Mouse (Mus musculus) forebrain, embryonic 16.5 days (tissue): Measurements from ENCODE around the gene Olfr1269. TPM values are rescaled to one million over a fixed set of nuclear protein-coding genes. Genes with fewer than 3 reads are reported as not detected.

Experiments
- ATAC-seq: fragments of 200-750 bp; cut with Nextera tagmentation; 2 replicates; pipeline ENCODE4 v1.8.0; 2017; ENCODE audit warnings: mild to moderate bottlenecking, moderate library complexity
- H3K27ac ChIP-seq: fragments of 300-500 bp; sonication (generic); 2 replicates; pipeline ENCODE4 v1.5.1; 2014; ENCODE audit warnings: low read length, control low read depth
- H3K27me3 ChIP-seq: fragments of 300-500 bp; sonication (generic); replicated peaks from 2 replicates; pipeline ENCODE4 v1.6.1; 2014; ENCODE audit warnings: low read length; ENCODE audit not compliant: control insufficient read depth, insufficient read depth
- H3K36me3 ChIP-seq: fragments of 300-500 bp; sonication (generic); 2 replicates; pipeline ENCODE4 v1.6.1; 2014; ENCODE audit not compliant: control insufficient read depth, insufficient read depth
- H3K4me1 ChIP-seq: fragments of 300-500 bp; sonication (generic); replicated peaks from 2 replicates; pipeline ENCODE4 v1.6.1; 2014; ENCODE audit warnings: low read length; ENCODE audit not compliant: control insufficient read depth, insufficient read depth
- H3K4me2 ChIP-seq: fragments of 300-500 bp; sonication (generic); 2 replicates; pipeline ENCODE4 v1.6.1; 2014; ENCODE audit warnings: mild to moderate bottlenecking, low read length, control low read depth
- H3K4me3 ChIP-seq: fragments of 300-500 bp; sonication (generic); replicated peaks from 2 replicates; pipeline ENCODE4 v1.5.1; 2014; ENCODE audit warnings: mild to moderate bottlenecking, low read length, control low read depth
- H3K9ac ChIP-seq: fragments of 300-500 bp; sonication (generic); replicated peaks from 2 replicates; pipeline ENCODE4 v1.6.1; 2014; ENCODE audit warnings: low read depth, low read length, control low read depth
- H3K9me3 ChIP-seq: fragments of 300-500 bp; sonication (generic); 2 replicates; pipeline ENCODE4 v1.6.1; 2016; ENCODE audit warnings: low read length; ENCODE audit not compliant: control insufficient read depth
- WGBS: fragments of 180-500 bp; shearing (Covaris S2); extraction: QIAGEN DNeasy Blood & Tissue Kit; methylation state at CpG from one replicate; pipeline ENCODE4 v1.1.7; 2014; 5-methylcytosine and 5-hydroxymethylcytosine counted together
- polyA plus RNA-seq: library from polyadenylated mRNA; unstranded; fragments of >200 nt; fragmentation: Nextera tagmentation; extraction: Ambion mirVana; gene quantifications from 2 replicates; pipeline ENCODE4 v1.2.1, GENCODE M21; 2015

The Olfr1269 gene
- polyA plus RNA-seq, result not detected in 2 replicates

DNA sequence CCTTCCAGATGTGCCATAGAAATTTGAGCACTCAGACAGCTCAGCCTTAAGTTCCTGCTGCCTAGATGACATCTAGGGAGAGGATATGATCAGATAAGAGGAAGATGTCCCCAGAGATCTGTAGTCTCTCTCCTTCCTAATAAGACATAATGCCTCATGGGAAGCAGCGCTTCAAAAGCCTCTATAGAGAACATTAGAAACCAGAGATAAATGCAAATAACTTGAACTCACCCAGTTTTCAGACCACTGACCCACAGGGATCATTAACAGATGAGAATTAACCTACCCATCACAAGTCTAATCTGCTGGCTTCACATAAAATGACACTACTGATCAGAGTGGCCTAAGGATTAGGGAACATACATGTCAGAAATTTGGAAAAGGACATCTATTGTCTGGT, at the start of gene Olfr1269:
Olfr1269 (minus strand) TSS at position 101 of the 400 bp plus-strand sequence.
- H3K27me3 ChIP-seq, result no peaks in the 10 kb centered on the region
- no peaks in the 10 kb centered on the region for H3K36me3 ChIP-seq
- H3K4me3 ChIP-seq, result no peak within 1 kb of the TSS
- no peak for ATAC-seq
- H3K9ac ChIP-seq, result no peak within 1 kb of the TSS
- no peak within 1 kb of the TSS for H3K27ac ChIP-seq
- no peaks in the 10 kb centered on the region for H3K9me3 ChIP-seq
- no peak within 1 kb of the TSS for H3K4me2 ChIP-seq
- H3K4me1 ChIP-seq, result no peaks in the 10 kb centered on the region
- WGBS, result 88% methylated on average over 1 of the region's 1 CpGs

- H3K9me3 ChIP-seq, result no peaks in the 10 kb centered on the region
- H3K4me2 ChIP-seq, result no peak overlapping the region
- H3K4me1 ChIP-seq, result no peaks in the 10 kb centered on the region
- no peak overlapping the region for H3K4me3 ChIP-seq
- no peaks in the 10 kb centered on the region for H3K27me3 ChIP-seq
- H3K9ac ChIP-seq, result no peak overlapping the region
- WGBS, result 88% methylated on average over 9 of the region's 9 CpGs
- H3K36me3 ChIP-seq, result no peaks in the 10 kb centered on the region
- ATAC-seq, result no peak
- no peak overlapping the region for H3K27ac ChIP-seq
Observed at GRCm38 (mm10) chr2:90153916-90154315, 32.7 kb upstream of the Olfr1269 start.

DNA sequence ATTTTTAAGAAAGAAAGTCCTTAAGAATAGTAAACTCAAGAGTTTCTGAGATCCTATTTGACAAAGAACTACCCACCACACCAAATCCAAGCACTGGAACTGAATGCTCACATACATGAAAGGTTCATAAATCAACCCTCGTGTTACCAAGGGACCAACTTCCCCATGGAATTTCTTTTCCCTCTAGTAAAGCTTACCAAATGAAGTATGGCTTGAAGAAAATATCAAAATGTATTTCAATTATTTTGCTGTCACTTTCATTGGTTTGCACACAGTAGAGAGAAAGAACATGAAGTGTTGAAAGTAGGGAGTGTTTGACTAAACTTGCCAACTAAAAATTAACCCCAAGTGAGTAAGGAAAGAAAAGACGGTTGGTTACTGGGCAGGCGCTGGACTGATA, 31.8 kb upstream of the Olfr1269 start, which contains the start of gene Olfr1270:
Olfr1270 (minus strand) TSS at position 101 of the 400 bp plus-strand sequence.
- no peaks in the 10 kb centered on the region for H3K36me3 ChIP-seq
- no peak for ATAC-seq
- H3K4me3 ChIP-seq, result no peak within 1 kb of the TSS
- WGBS, result 94% methylated on average over 3 of the region's 3 CpGs
- no peaks in the 10 kb centered on the region for H3K4me1 ChIP-seq
- H3K9ac ChIP-seq, result no peak within 1 kb of the TSS
- H3K27ac ChIP-seq, result no peak within 1 kb of the TSS
- H3K27me3 ChIP-seq, result no peaks in the 10 kb centered on the region
- no peaks in the 10 kb centered on the region for H3K9me3 ChIP-seq
- no peak within 1 kb of the TSS for H3K4me2 ChIP-seq

- Histone ChIP-seq H3K4me3 (no peak within 1 kb of the TSS), H3K9me3 (no peaks in the 10 kb centered on the region), H3K36me3 (no peaks in the 10 kb centered on the region), H3K27me3 (no peaks in the 10 kb centered on the region), H3K9ac (no peak within 1 kb of the TSS), H3K27ac (no peak within 1 kb of the TSS), H3K4me1 (no peaks in the 10 kb centered on the region), H3K4me2 (no peak within 1 kb of the TSS)
- no peak for ATAC-seq
Observed at GRCm38 (mm10) chr2:90142196-90142595, 21.0 kb upstream of the Olfr1269 start, which contains the start of gene Olfr32. Olfr32 (minus strand) TSS chr2:90142296.

GRCm38 (mm10) chr2:90070065-90070464, 51.1 kb downstream of the Olfr1269 start:
- Histone ChIP-seq H3K36me3 (no peaks in the 10 kb centered on the region), H3K27me3 (no peaks in the 10 kb centered on the region), H3K27ac (no peak overlapping the region), H3K9me3 (no peaks in the 10 kb centered on the region), H3K4me1 (no peaks in the 10 kb centered on the region), H3K9ac (no peak overlapping the region), H3K4me3 (no peak overlapping the region), H3K4me2 (no peak overlapping the region)
- WGBS, result 76% methylated on average over 2 of the region's 2 CpGs
- no peak for ATAC-seq

Other genes with a start within 250 kb of the Olfr1269 start
- gene Olfr1257, start 243.0 kb downstream of the Olfr1269 start, polyA plus RNA-seq, result not detected in 2 replicates
- gene Olfr1258, start 194.1 kb downstream of the Olfr1269 start, polyA plus RNA-seq, result not detected in 2 replicates
- not detected in 2 replicates for gene Olfr1259, start 172.7 kb downstream of the Olfr1269 start, polyA plus RNA-seq
- gene Olfr1260, start 147.1 kb downstream of the Olfr1269 start, polyA plus RNA-seq, result not detected in 2 replicates
- gene Olfr1261, start 130.2 kb downstream of the Olfr1269 start, polyA plus RNA-seq, result not detected in 2 replicates
- gene Olfr1262, start 121.3 kb downstream of the Olfr1269 start, polyA plus RNA-seq, result not detected in 2 replicates
- gene Olfr1263, start 109.3 kb downstream of the Olfr1269 start, polyA plus RNA-seq, result not detected in 2 replicates
- not detected in 2 replicates for gene Olfr1264, start 95.8 kb downstream of the Olfr1269 start, polyA plus RNA-seq
- not detected in 2 replicates for gene Olfr1265, start 86.1 kb downstream of the Olfr1269 start, polyA plus RNA-seq
- not detected in 2 replicates for gene Olfr140, start 57.8 kb downstream of the Olfr1269 start, polyA plus RNA-seq
- 0.19 TPM in 1 of 2 replicates, not detected in the other for gene Olfr32, start 20.9 kb upstream of the Olfr1269 start, polyA plus RNA-seq
- gene Olfr1270, start 31.7 kb upstream of the Olfr1269 start, polyA plus RNA-seq, result not detected in 2 replicates
- gene Olfr1506, start 103.1 kb upstream of the Olfr1269 start, polyA plus RNA-seq, result not detected in 2 replicates
- not detected in 2 replicates for gene Olfr142, start 136.2 kb upstream of the Olfr1269 start, polyA plus RNA-seq
- not detected in 2 replicates for gene Olfr1271, start 149.6 kb upstream of the Olfr1269 start, polyA plus RNA-seq
- gene Olfr1272, start 171.4 kb upstream of the Olfr1269 start, polyA plus RNA-seq, result not detected in 2 replicates
- not detected in 2 replicates for gene Gm13769, start 200.8 kb upstream of the Olfr1269 start, polyA plus RNA-seq